Mouse (Mus musculus): Measurements from ENCODE around the gene Aox1.

DNA sequence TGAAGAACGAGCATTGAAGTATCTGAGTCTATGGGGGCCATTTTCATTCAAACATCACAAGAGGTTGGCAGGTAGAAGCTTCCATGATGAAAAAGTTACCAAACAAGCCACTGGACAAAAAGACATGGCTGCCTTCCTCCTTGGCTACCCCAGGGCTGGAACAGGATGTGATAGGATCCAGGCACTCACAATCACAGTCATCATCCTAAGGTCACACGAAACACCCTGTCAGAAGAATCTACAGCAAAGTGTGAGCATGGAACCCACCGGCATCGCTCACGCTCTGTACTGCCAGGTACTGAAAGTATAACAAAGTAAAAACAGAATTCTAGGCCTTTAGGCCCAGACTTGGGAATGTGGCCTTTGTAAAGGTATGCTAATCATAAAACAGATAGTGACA, 80.5 kb downstream of the Aox1 start:
- TF ChIP-seq ZNF384 (IDR thresholded peaks at IDR 0.05; ENCODE audit: low read depth, low read length) = no peak
- no peak for TF ChIP-seq GATA1 (IDR thresholded peaks at IDR 0.05; ENCODE audit: low read depth, low read length)
- TF ChIP-seq CTCF (IDR thresholded peaks at IDR 0.05 in 2 of 3, conservative IDR thresholded peaks at IDR 0.05 in 1 of 3; ENCODE audit: control insufficient read depth in 1 of 3, insufficient read depth in 1 of 3, low read depth in 2 of 3, low read length in 3 of 3, poor library complexity in 1 of 3, severe bottlenecking in 1 of 3) = no peak
- no peak for TF ChIP-seq EP300 (IDR thresholded peaks at IDR 0.05; ENCODE audit: low read depth in 1 of 2, low read length in 2 of 2)
- no peak for TF ChIP-seq POLR2A (IDR thresholded peaks at IDR 0.05; ENCODE audit: control insufficient read depth in 1 of 2, insufficient read depth in 1 of 2, low read depth in 1 of 2, low read length in 2 of 2, poor library complexity in 1 of 2)
- no peak for TF ChIP-seq NRF1 (IDR thresholded peaks at IDR 0.05; ENCODE audit: insufficient read depth, low read depth, low read length, poor library complexity, severe bottlenecking)
